Mouse (Mus musculus) brain, embryonic 14.5 days (tissue): Measurements from ENCODE around the gene Zmym6.

Source experiments
- CTCF ChIP-seq: fragments of 200-500 bp; IDR thresholded peaks from 2 replicates; pipeline ENCODE4 v1.5.1; 2012; ENCODE audit warnings: inconsistent platforms, mild to moderate bottlenecking, moderate library complexity, borderline replicate concordance; ENCODE audit not compliant: insufficient read depth, insufficient read length; ENCODE audit errors: extremely low read depth
- POLR2A ChIP-seq: fragments of 200-500 bp; IDR thresholded peaks from 2 replicates; pipeline ENCODE4 v1.6.1; 2012; ENCODE audit warnings: mild to moderate bottlenecking, inconsistent platforms, borderline replicate concordance; ENCODE audit not compliant: poor library complexity, insufficient read depth, insufficient read length, severe bottlenecking; ENCODE audit errors: extremely low read depth

- no peak for TF ChIP-seq CTCF
- TF ChIP-seq POLR2A = no peak
Observed at GRCm38 (mm10) chr4:127169346-127170221, 92.4 kb downstream of the Zmym6 start.
